Mouse (Mus musculus): ENCODE measurements at regions not wholly inside any gene's neighbourhood (a gene's known extent, or its start where the extent isn't known, plus 50 kb on each side); places are given as distances from the start of the nearest gene placed in this dataset.
"Not testable (repeated sequence)": the region's sequence is repeated elsewhere in the genome, so short reads cannot be mapped to it uniquely, and the experiment has no call there.

GRCm38 (mm10) chr11:27105920-27106319, 512.1 kb upstream of the Vrk2 start:
- H3K4me3 ChIP-seq (ENCODE audit: low read depth, low read length): no peak overlapping the region
- H3K4me1 ChIP-seq (ENCODE audit: control insufficient read depth, insufficient read depth, low read length): no peaks in the 10 kb centered on the region
- H3K27me3 ChIP-seq (ENCODE audit: control insufficient read depth, insufficient read depth, low read length): no peaks in the 10 kb centered on the region
- no peaks in the 10 kb centered on the region for H3K36me3 ChIP-seq (ENCODE audit: control insufficient read depth, insufficient read depth, low read length)
- H3K9me3 ChIP-seq (replicated peaks; ENCODE audit: control insufficient read depth, low read length): no peaks in the 10 kb centered on the region
- H3K27ac ChIP-seq (ENCODE audit: low read depth, low read length): no peak overlapping the region
- no peak overlapping the region for H3K4me2 ChIP-seq
- H3K9ac ChIP-seq (ENCODE audit: low read depth, low read length): no peak overlapping the region
- no peak for ATAC-seq (replicated peaks; ENCODE audit: insufficient number of reproducible peaks, low FRiP score, low TSS enrichment)
- 53% methylated on average over 5 of the region's 5 CpGs for WGBS (ENCODE audit: insufficient replicate concordance)

DNA sequence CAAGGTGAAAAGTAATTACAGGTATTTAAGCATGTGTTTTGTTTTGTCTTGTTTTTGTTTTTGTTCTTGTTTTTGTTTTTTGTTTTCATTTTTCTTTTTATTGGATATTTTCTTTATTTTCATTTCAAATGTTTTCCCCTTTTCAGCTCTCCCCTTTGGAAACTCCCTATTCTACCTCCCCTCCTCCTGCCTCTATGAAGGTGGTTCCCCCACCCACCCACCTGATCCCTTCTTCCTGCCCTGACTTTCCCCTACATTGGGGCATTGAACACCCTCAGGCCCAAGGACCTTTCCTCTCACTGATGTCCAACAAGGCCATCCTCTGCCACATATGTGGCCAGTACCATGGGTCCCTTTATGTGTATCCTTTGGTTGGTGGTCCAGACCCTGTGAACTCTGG, 509.1 kb upstream of the Vrk2 start:
- no peaks in the 10 kb centered on the region for H3K4me1 ChIP-seq (ENCODE audit: control insufficient read depth, insufficient read depth, low read length)
- no peaks in the 10 kb centered on the region for H3K27me3 ChIP-seq (ENCODE audit: control insufficient read depth, insufficient read depth, low read length)
- H3K27ac ChIP-seq (ENCODE audit: low read depth, low read length): no peak overlapping the region
- H3K4me2 ChIP-seq: no peak overlapping the region
- H3K9me3 ChIP-seq (replicated peaks; ENCODE audit: control insufficient read depth, low read length): no peaks in the 10 kb centered on the region
- H3K9ac ChIP-seq (ENCODE audit: low read depth, low read length): no peak overlapping the region
- no peaks in the 10 kb centered on the region for H3K36me3 ChIP-seq (ENCODE audit: control insufficient read depth, insufficient read depth, low read length)
- no peak overlapping the region for H3K4me3 ChIP-seq (ENCODE audit: low read depth, low read length)
- ATAC-seq (replicated peaks; ENCODE audit: insufficient number of reproducible peaks, low FRiP score, low TSS enrichment): no peak

DNA sequence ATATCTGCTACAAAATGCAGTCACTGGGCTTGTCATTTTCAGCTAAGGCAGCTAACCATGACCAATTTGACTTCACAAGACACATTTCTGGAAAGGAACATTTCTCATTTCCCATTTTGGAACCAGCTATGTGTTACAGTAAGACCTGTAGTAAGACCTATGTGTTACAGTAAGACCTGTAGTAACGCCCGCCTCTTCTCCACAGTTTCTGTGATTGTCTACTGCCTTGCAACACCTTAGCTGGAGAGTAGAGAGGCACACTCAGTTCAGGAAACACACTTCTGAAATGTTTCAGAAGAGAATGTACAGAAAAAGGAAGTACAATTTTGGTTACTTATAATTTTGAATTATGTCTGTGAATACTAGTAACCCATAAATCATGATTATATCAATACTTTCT, 508.2 kb upstream of the Vrk2 start:
- Histone ChIP-seq H3K27me3 (ENCODE audit: control insufficient read depth, insufficient read depth, low read length) (no peaks in the 10 kb centered on the region), H3K27ac (ENCODE audit: low read depth, low read length) (no peak overlapping the region), H3K36me3 (ENCODE audit: control insufficient read depth, insufficient read depth, low read length) (no peaks in the 10 kb centered on the region), H3K9ac (ENCODE audit: low read depth, low read length) (no peak overlapping the region), H3K4me2 (no peak overlapping the region), H3K4me3 (ENCODE audit: low read depth, low read length) (no peak overlapping the region), H3K9me3 (replicated peaks; ENCODE audit: control insufficient read depth, low read length) (no peaks in the 10 kb centered on the region), H3K4me1 (ENCODE audit: control insufficient read depth, insufficient read depth, low read length) (no peaks in the 10 kb centered on the region)
- 87% methylated on average over 2 of the region's 2 CpGs for whole genome bisulfite sequencing (ENCODE audit: insufficient replicate concordance)
- ATAC-seq (replicated peaks; ENCODE audit: insufficient number of reproducible peaks, low FRiP score, low TSS enrichment): no peak

- no peak overlapping the region for H3K9ac ChIP-seq (ENCODE audit: low read depth, low read length)
- no peaks in the 10 kb centered on the region for H3K9me3 ChIP-seq (replicated peaks; ENCODE audit: control insufficient read depth, low read length)
- H3K4me1 ChIP-seq (ENCODE audit: control insufficient read depth, insufficient read depth, low read length): no peaks in the 10 kb centered on the region
- no peaks in the 10 kb centered on the region for H3K27me3 ChIP-seq (ENCODE audit: control insufficient read depth, insufficient read depth, low read length)
- no peak overlapping the region for H3K4me3 ChIP-seq (ENCODE audit: low read depth, low read length)
- H3K36me3 ChIP-seq (ENCODE audit: control insufficient read depth, insufficient read depth, low read length): no peaks in the 10 kb centered on the region
- no peak overlapping the region for H3K27ac ChIP-seq (ENCODE audit: low read depth, low read length)
- no peak overlapping the region for H3K4me2 ChIP-seq
- no peak for ATAC-seq (replicated peaks; ENCODE audit: insufficient number of reproducible peaks, low FRiP score, low TSS enrichment)
Measured at GRCm38 (mm10) chr11:27096615-27097014, 502.8 kb upstream of the Vrk2 start.

- not testable (repeated sequence) for H3K27ac ChIP-seq (ENCODE audit: low read depth, low read length); H3K27me3 ChIP-seq (ENCODE audit: control insufficient read depth, insufficient read depth, low read length); H3K4me2 ChIP-seq; H3K4me1 ChIP-seq (ENCODE audit: control insufficient read depth, insufficient read depth, low read length); H3K9ac ChIP-seq (ENCODE audit: low read depth, low read length); H3K4me3 ChIP-seq (ENCODE audit: low read depth, low read length); H3K36me3 ChIP-seq (ENCODE audit: control insufficient read depth, insufficient read depth, low read length); ATAC-seq (replicated peaks; ENCODE audit: insufficient number of reproducible peaks, low FRiP score, low TSS enrichment); H3K9me3 ChIP-seq (replicated peaks; ENCODE audit: control insufficient read depth, low read length)
Measured at GRCm38 (mm10) chr11:27095460-27095859, 501.7 kb upstream of the Vrk2 start.

DNA sequence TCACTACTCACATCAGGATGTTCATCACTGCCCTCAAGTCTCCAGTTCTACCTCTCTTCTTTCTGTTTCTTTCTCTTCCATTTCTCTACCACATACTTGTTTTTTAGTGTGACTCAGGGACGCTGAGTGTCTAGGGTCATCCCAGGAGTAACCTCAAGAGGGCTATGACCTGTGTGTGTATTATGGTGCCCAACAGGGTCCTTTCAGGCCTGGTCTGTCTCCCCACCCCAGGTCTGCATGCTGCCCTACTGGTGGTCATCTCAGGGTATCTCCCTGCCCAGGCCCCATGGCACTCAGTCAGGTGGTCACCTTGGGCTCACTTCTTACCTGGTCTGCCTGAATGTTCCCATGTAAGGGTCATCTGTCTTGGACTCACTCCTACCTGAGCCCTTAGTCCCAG, 492.7 kb upstream of the Vrk2 start:
- no peak for ATAC-seq (replicated peaks; ENCODE audit: insufficient number of reproducible peaks, low FRiP score, low TSS enrichment)
- Histone ChIP-seq H3K9me3 (replicated peaks; ENCODE audit: control insufficient read depth, low read length) (no peaks in the 10 kb centered on the region), H3K4me3 (ENCODE audit: low read depth, low read length) (no peak overlapping the region), H3K27me3 (ENCODE audit: control insufficient read depth, insufficient read depth, low read length) (no peaks in the 10 kb centered on the region), H3K36me3 (ENCODE audit: control insufficient read depth, insufficient read depth, low read length) (no peaks in the 10 kb centered on the region), H3K9ac (ENCODE audit: low read depth, low read length) (no peak overlapping the region), H3K27ac (ENCODE audit: low read depth, low read length) (no peak overlapping the region), H3K4me1 (ENCODE audit: control insufficient read depth, insufficient read depth, low read length) (no peaks in the 10 kb centered on the region), H3K4me2 (no peak overlapping the region)
- whole genome bisulfite sequencing (ENCODE audit: insufficient replicate concordance): 67% methylated on average over 1 of the region's 1 CpGs

- no peak overlapping the region for H3K4me3 ChIP-seq (ENCODE audit: low read depth, low read length)
- no peak overlapping the region for H3K27ac ChIP-seq (ENCODE audit: low read depth, low read length)
- H3K9ac ChIP-seq (ENCODE audit: low read depth, low read length): no peak overlapping the region
- H3K4me1 ChIP-seq (ENCODE audit: control insufficient read depth, insufficient read depth, low read length): no peaks in the 10 kb centered on the region
- no peaks in the 10 kb centered on the region for H3K27me3 ChIP-seq (ENCODE audit: control insufficient read depth, insufficient read depth, low read length)
- no peaks in the 10 kb centered on the region for H3K9me3 ChIP-seq (replicated peaks; ENCODE audit: control insufficient read depth, low read length)
- H3K4me2 ChIP-seq: no peak overlapping the region
- no peak for ATAC-seq (replicated peaks; ENCODE audit: insufficient number of reproducible peaks, low FRiP score, low TSS enrichment)
- H3K36me3 ChIP-seq (ENCODE audit: control insufficient read depth, insufficient read depth, low read length): no peaks in the 10 kb centered on the region
Measured at GRCm38 (mm10) chr11:27081188-27081587, 487.4 kb upstream of the Vrk2 start.

DNA sequence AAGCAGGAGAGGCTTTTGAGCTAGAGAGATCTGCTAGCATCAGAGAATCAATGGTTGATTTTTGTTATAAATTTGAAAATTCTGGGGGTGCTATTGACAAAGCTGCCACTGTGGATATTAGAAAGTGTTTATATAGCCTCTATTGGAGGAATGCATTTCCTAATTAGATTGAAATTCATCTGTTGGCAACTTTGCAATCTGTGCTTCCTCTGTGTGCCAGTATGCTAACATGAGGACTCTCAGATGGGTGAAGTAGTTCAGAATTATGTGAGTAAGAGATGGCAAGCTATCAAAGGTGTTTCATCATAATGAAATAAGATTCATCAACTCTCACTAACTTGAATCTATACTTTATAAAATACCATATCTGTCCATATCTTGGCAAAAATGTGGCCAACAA, 476.6 kb upstream of the Vrk2 start:
- Histone ChIP-seq H3K4me1 (ENCODE audit: control insufficient read depth, insufficient read depth, low read length) (no peaks in the 10 kb centered on the region), H3K9me3 (replicated peaks; ENCODE audit: control insufficient read depth, low read length) (no peaks in the 10 kb centered on the region), H3K27ac (ENCODE audit: low read depth, low read length) (no peak overlapping the region), H3K9ac (ENCODE audit: low read depth, low read length) (no peak overlapping the region), H3K4me3 (ENCODE audit: low read depth, low read length) (no peak overlapping the region), H3K27me3 (ENCODE audit: control insufficient read depth, insufficient read depth, low read length) (no peaks in the 10 kb centered on the region), H3K4me2 (no peak overlapping the region), H3K36me3 (ENCODE audit: control insufficient read depth, insufficient read depth, low read length) (no peaks in the 10 kb centered on the region)
- ATAC-seq (replicated peaks; ENCODE audit: insufficient number of reproducible peaks, low FRiP score, low TSS enrichment): no peak

GRCm38 (mm10) chr11:27027243-27027852, 433.5 kb upstream of the Vrk2 start:
- no peak overlapping the region for H3K4me2 ChIP-seq
- H3K4me1 ChIP-seq (ENCODE audit: control insufficient read depth, insufficient read depth, low read length): no peaks in the 10 kb centered on the region
- WGBS (ENCODE audit: insufficient replicate concordance): 78% methylated on average over 1 of the region's 1 CpGs
- no peak for ATAC-seq (replicated peaks; ENCODE audit: insufficient number of reproducible peaks, low FRiP score, low TSS enrichment)
- no peaks in the 10 kb centered on the region for H3K36me3 ChIP-seq (ENCODE audit: control insufficient read depth, insufficient read depth, low read length)
- H3K4me3 ChIP-seq (ENCODE audit: low read depth, low read length): no peak overlapping the region
- no peak overlapping the region for H3K9ac ChIP-seq (ENCODE audit: low read depth, low read length)
- H3K9me3 ChIP-seq (replicated peaks; ENCODE audit: control insufficient read depth, low read length): no peaks in the 10 kb centered on the region
- H3K27me3 ChIP-seq (ENCODE audit: control insufficient read depth, insufficient read depth, low read length): no peaks in the 10 kb centered on the region
- H3K27ac ChIP-seq (ENCODE audit: low read depth, low read length): no peak overlapping the region
